Mouse (Mus musculus) thymus, adult 2 months (tissue): ENCODE data around the gene Poc1a. TPM values are rescaled to one million over a fixed set of nuclear protein-coding genes. Genes with fewer than 3 reads are reported as not detected.

ENCODE experiments used
- DNase-seq: peaks from one replicate; pipeline ENCODE4 v3.0.0; 2021
- H3K27ac ChIP-seq: fragments of 200-500 bp; 2 replicates; pipeline ENCODE4 v1.5.1; 2012; ENCODE audit warnings: low read length, control low read depth; ENCODE audit not compliant: control insufficient read depth, insufficient read depth
- H3K27me3 ChIP-seq: fragments of 200-500 bp; 2 replicates; pipeline ENCODE4 v1.6.1; 2012; ENCODE audit warnings: mild to moderate bottlenecking, low read length, moderate library complexity, mixed read lengths; ENCODE audit not compliant: control insufficient read depth, insufficient read depth
- H3K36me3 ChIP-seq: fragments of 200-500 bp; 2 replicates; pipeline ENCODE4 v1.6.1; 2012; ENCODE audit warnings: mild to moderate bottlenecking, low read length, moderate library complexity; ENCODE audit not compliant: control insufficient read depth, insufficient read depth
- H3K4me1 ChIP-seq: fragments of 200-500 bp; replicated peaks from 2 replicates; pipeline ENCODE4 v1.6.1; 2012; ENCODE audit warnings: low read length; ENCODE audit not compliant: control insufficient read depth, insufficient read depth
- H3K4me3 ChIP-seq: fragments of 200-500 bp; 2 replicates; pipeline ENCODE4 v1.5.1; 2012; ENCODE audit warnings: mild to moderate bottlenecking, low read length, control low read depth, moderate library complexity; ENCODE audit not compliant: control insufficient read depth, insufficient read depth
- CTCF ChIP-seq: fragments of 200-500 bp; IDR thresholded peaks from 2 replicates; pipeline ENCODE4 v1.5.1; 2012; ENCODE audit warnings: mild to moderate bottlenecking, control low read depth, low read length, moderate library complexity, borderline replicate concordance; ENCODE audit not compliant: control insufficient read depth, poor library complexity, insufficient read depth; ENCODE audit errors: extremely low read depth
- POLR2A ChIP-seq: fragments of 200-500 bp; IDR thresholded peaks from 2 replicates; pipeline ENCODE4 v1.6.1; 2012; ENCODE audit warnings: mild to moderate bottlenecking, low read length, control low read depth, moderate library complexity; ENCODE audit not compliant: control insufficient read depth, poor library complexity, insufficient read depth; ENCODE audit errors: extremely low read depth
- WGBS: fragments of 180-500 bp; shearing (Covaris S2); methylation state at CpG from one replicate; pipeline ENCODE4 v1.1.7; 2018; 5-methylcytosine and 5-hydroxymethylcytosine counted together
- polyA plus RNA-seq: library from polyadenylated mRNA; depleted of rRNA; stranded (reverse); fragments of >200 nt; gene quantifications from 2 replicates; pipeline ENCODE4 v1.2.3, GENCODE M21; 2012

Poc1a gene
- polyA plus RNA-seq, 1 experiment: 30.2 TPM

DNA sequence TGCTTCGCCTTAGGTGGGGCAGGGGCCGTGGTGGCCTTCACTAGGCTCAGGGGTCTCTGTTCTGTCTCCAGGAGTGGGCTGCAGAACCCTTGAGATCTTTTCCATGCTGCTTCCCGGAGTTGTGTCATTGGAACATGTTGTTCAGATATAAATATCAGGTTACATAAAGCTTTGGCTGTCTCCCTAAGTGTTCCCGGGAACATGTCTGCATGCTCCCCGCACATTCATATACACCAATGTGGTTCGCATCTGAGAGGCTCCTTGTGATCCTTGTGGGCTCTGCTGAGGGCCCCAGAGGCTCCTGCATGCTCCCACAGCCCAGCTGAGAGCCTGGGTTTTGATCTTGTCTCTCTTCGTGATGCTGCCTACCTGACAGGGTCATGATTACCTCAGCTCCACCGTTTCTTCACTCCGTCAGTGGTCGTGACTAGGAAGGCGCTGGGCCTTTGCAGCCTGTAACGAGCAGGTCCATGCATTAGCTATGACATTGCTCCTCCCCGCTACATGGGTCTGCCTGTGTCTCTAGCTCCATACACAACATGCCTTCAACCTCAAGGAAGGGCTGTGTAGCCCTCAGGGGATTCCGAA lies 12.8 kb downstream of the Poc1a start:
- 96% methylated on average over 14 of the region's 14 CpGs for WGBS
- Histone ChIP-seq H3K4me1 (no peaks in the 10 kb centered on the region), H3K27me3 (no peaks in the 10 kb centered on the region), H3K4me3 (no peak overlapping the region), H3K27ac (no peak overlapping the region), H3K36me3 (peaks cover 3% of the 10 kb centered on the region; the same call in 1 of the 2 replicates)
- no peak for TF ChIP-seq POLR2A
- no peak for DNase-seq

DNA sequence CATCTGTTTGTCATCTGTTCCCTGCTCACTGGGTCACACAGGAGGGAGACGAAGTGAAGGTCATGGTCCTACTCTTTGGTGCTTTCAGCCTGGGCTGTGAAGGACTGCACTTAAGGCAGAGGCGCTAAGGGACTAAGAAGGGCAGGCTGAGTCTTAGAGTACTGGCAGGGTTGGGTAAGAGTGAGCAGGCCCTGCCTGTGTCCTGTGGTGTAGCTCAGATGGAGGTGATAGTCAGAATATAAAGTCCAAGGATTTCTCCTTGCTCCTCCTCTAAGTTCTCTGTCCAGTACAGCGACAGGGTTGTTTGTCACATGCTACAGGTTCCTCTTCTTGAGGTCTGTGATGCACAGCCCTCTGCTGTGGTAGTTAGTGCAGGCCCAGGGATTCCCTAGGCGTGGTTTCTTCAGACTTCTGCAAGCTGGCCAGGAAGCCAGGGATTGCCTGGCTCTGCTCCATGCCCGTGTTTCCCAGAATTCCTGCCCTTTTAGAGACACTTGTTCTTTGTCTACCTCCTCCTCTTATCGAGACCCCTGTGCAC lies 15.8 kb downstream of the Poc1a start:
- WGBS: 73% methylated on average over 6 of the region's 6 CpGs
- no peak for TF ChIP-seq POLR2A
- TF ChIP-seq CTCF: no peak

DNA sequence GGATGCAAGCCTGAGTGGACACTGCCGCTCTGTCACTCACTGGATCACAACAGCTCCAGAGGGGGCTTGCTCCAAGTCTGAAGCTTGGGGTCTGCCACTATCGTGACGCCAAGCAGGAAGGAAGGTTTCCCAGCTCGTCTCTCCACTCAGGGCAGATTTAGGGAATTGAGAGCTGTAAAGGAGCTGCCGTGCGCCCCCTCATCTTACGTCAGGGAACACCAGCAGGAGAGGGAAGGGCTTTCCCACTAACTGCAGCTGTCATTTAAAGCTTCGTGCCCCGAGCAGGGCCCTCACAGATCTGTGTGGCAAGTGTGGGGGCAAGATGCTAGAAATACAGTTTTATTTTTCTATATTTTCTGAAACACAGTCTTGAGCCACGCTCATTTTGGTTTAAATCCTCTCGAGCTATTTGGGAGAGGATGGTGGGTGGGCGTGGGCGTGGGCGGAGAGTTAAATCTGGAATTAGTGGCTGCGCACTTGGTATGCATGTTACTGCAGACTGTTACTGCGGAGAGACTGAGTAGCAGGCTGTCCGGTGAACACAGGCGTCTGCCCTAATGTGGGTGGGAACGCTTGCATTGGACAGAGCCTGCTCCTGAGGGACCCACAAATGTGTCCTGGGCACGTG lies 19.4 kb downstream of the Poc1a start:
- no peak overlapping the region for H3K27ac ChIP-seq
- no peaks in the 10 kb centered on the region for H3K27me3 ChIP-seq
- H3K36me3 ChIP-seq: no peaks in the 10 kb centered on the region
- WGBS: 96% methylated on average over 20 of the region's 20 CpGs
- no peak overlapping the region for H3K4me3 ChIP-seq
- no peak for TF ChIP-seq POLR2A
- no peak for TF ChIP-seq CTCF
- H3K4me1 ChIP-seq: no peaks in the 10 kb centered on the region
- no peak for DNase-seq

More for the DNA sequence above, 15.8 kb downstream of the Poc1a start:
- H3K36me3 ChIP-seq: peaks cover 3% of the 10 kb centered on the region; the same call in 1 of the 2 replicates
- H3K27ac ChIP-seq: no peak overlapping the region
- H3K4me3 ChIP-seq: no peak overlapping the region
- DNase-seq: no peak
- H3K27me3 ChIP-seq: no peaks in the 10 kb centered on the region
- no peaks in the 10 kb centered on the region for H3K4me1 ChIP-seq

DNA sequence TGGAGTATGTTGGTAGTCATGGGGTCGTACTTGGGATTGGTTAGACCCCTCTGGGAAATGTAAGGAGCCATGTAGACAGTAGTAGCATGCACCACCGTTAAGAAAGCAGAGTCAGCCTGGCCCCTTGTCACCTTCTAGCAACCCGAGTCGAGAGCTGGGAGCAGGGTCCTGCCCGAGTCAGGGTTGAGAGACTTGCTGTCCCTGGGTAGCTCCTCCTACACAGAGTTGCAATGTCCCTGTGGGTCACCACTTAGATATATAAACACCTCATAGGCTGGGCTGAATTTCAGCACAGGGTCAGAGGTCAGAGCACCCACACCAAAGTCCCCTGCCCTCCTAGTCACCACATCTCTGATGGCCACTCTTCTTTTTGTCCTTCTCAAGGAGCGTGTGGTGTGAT lies 20.1 kb downstream of the Poc1a start:
- DNase-seq: no peak
- TF ChIP-seq CTCF (no peak), POLR2A (no peak)
- Histone ChIP-seq H3K27me3 (no peaks in the 10 kb centered on the region), H3K27ac (no peak overlapping the region), H3K4me3 (no peak overlapping the region), H3K4me1 (no peaks in the 10 kb centered on the region), H3K36me3 (no peaks in the 10 kb centered on the region)
- WGBS: 91% methylated on average over 6 of the region's 6 CpGs

DNA sequence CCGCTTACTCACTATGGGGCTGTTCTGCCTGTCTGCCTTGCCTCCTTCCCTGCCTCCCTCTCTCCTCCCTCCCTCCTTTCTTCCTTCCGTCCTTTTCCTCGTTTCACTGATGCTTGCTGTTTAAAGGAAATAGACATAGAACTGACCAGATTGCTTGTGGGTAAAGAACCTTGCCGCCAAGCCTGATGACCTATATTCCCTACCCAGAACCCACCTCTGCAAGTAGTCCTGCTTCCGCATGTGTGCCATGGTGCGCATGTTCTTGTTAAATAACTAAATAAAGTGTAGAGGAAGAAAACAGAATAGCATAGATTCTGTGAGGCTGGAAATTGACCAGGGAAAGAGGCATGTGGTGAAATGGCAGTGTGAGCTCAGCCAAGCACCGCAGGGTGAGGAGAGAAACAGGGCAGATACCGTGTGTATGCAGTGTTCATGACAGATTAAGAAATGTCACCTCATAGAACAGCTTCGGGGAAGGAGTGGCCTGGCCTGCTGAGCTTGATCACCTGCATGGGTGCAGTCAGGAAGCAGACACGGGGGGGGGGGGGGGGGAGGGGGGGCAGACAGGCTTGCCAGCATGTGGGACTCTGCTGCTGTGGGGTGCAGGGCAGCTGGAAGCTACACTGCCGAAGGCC lies 20.7 kb downstream of the Poc1a start:
- Histone ChIP-seq H3K4me3 (no peak overlapping the region), H3K4me1 (no peaks in the 10 kb centered on the region), H3K36me3 (no peaks in the 10 kb centered on the region), H3K27ac (no peak overlapping the region), H3K27me3 (no peaks in the 10 kb centered on the region)
- TF ChIP-seq CTCF: no peak
- TF ChIP-seq POLR2A: no peak
- 76% methylated on average over 11 of the region's 11 CpGs for WGBS
- no peak for DNase-seq

DNA sequence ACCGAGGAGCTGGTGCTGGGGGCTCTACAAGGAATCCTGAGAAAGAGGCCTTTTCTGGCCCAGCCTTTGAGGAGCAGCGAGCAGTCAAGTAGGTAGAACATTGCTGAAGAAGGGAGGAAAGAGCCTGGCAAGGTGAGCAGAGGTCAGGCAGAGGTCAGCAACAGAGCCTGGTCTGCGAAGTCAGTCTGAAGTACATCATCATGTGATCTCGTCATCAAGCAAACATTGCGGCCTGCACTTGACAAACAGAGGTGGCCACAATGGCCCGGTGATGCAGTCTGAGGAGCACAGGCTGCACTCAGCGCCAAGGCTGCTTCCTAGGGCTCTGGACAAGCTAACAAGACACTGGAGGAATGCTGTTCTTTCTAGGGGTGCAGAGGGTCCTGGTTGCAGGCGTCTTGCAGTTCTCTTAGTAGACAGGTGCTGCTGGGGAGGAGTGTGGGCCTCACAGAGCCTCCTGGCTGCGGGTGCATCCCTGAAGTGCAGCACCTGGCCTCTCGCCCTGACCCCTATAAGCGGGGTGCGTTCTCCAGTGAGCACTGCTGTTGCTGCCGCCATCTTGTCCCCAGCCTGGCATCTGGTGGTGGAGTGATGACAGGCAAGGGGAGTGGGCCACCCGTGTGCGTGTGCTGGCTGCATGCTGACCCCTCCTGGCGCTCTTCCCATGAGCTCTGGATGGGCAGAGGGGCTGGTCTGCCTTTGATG lies 21.7 kb downstream of the Poc1a start:
- no peak overlapping the region for H3K27ac ChIP-seq
- DNase-seq: no peak
- no peaks in the 10 kb centered on the region for H3K4me1 ChIP-seq
- no peaks in the 10 kb centered on the region for H3K36me3 ChIP-seq
- TF ChIP-seq CTCF: no peak
- H3K27me3 ChIP-seq: no peaks in the 10 kb centered on the region
- H3K4me3 ChIP-seq: no peak overlapping the region
- 95% methylated on average over 16 of the region's 16 CpGs for WGBS
